Mouse (Mus musculus) midbrain, embryonic 16.5 days (tissue): ENCODE data around the gene Acsl1. TPM values are rescaled to one million over a fixed set of nuclear protein-coding genes. Genes with fewer than 3 reads are reported as not detected.

Experiments used
- ATAC-seq: fragments of 200-750 bp; cut with Nextera tagmentation; 2 replicates; pipeline ENCODE4 v1.8.0; 2017; ENCODE audit warnings: moderate TSS enrichment
- H3K27ac ChIP-seq: fragments of 300-500 bp; sonication (generic); 2 replicates; pipeline ENCODE4 v1.5.1; 2014; ENCODE audit warnings: mild to moderate bottlenecking, low read length, mixed read lengths
- H3K27me3 ChIP-seq: fragments of 300-500 bp; sonication (generic); 2 replicates; pipeline ENCODE4 v1.6.1; 2014; ENCODE audit warnings: low read depth, low read length, mixed read lengths; ENCODE audit not compliant: control insufficient read depth, insufficient read depth
- H3K36me3 ChIP-seq: fragments of 300-500 bp; sonication (generic); 2 replicates; pipeline ENCODE4 v1.6.1; 2014; ENCODE audit warnings: mild to moderate bottlenecking, low read length, moderate library complexity, mixed read lengths; ENCODE audit not compliant: control insufficient read depth, insufficient read depth
- H3K4me1 ChIP-seq: fragments of 300-500 bp; sonication (generic); 2 replicates; pipeline ENCODE4 v1.6.1; 2014; ENCODE audit warnings: mild to moderate bottlenecking, low read length, mixed read lengths; ENCODE audit not compliant: control insufficient read depth, insufficient read depth
- H3K4me2 ChIP-seq: fragments of 300-500 bp; sonication (generic); 2 replicates; pipeline ENCODE4 v1.6.1; 2014; ENCODE audit warnings: mild to moderate bottlenecking, low read length, mixed read lengths
- H3K4me3 ChIP-seq: fragments of 300-500 bp; sonication (generic); 2 replicates; pipeline ENCODE4 v1.5.1; 2014; ENCODE audit warnings: low read depth, mild to moderate bottlenecking, low read length, moderate library complexity, mixed read lengths
- H3K9ac ChIP-seq: fragments of 300-500 bp; sonication (generic); 2 replicates; pipeline ENCODE4 v1.6.1; 2014; ENCODE audit warnings: low read depth, low read length, mixed read lengths
- H3K9me3 ChIP-seq: fragments of 300-500 bp; sonication (generic); replicated peaks from 2 replicates; pipeline ENCODE4 v1.6.1; 2014; ENCODE audit warnings: mild to moderate bottlenecking, low read length, mixed read lengths; ENCODE audit not compliant: control insufficient read depth, poor library complexity, severe bottlenecking
- WGBS: fragments of 180-500 bp; shearing (Covaris S2); extraction: QIAGEN DNeasy Blood & Tissue Kit; methylation state at CpG from one replicate; pipeline ENCODE4 v1.1.7; 2014; 5-methylcytosine and 5-hydroxymethylcytosine counted together
- polyA plus RNA-seq: library from polyadenylated mRNA; unstranded; fragments of >200 nt; fragmentation: Nextera tagmentation; extraction: Ambion mirVana; gene quantifications from 2 replicates; pipeline ENCODE4 v1.2.1, GENCODE M21; 2015

The Acsl1 gene
- polyA plus RNA-seq, 1 experiment from 2014 or later, result 20.2 TPM

GRCm38 (mm10) chr8:46490821-46491220 is 20.0 kb downstream of the Acsl1 start:
- WGBS, result 85% methylated on average over 6 of the region's 6 CpGs
- H3K4me2 ChIP-seq, result no peak overlapping the region
- no peaks in the 10 kb centered on the region for H3K27me3 ChIP-seq
- H3K27ac ChIP-seq, result no peak overlapping the region
- ATAC-seq, result no peak
- no peaks in the 10 kb centered on the region for H3K36me3 ChIP-seq
- no peaks in the 10 kb centered on the region for H3K9me3 ChIP-seq
- H3K4me1 ChIP-seq, result 0 out of 2 replicates have a peak, but pooled peaks cover 2% of the 10 kb centered on the region
- no peak overlapping the region for H3K9ac ChIP-seq
- no peak overlapping the region for H3K4me3 ChIP-seq

DNA sequence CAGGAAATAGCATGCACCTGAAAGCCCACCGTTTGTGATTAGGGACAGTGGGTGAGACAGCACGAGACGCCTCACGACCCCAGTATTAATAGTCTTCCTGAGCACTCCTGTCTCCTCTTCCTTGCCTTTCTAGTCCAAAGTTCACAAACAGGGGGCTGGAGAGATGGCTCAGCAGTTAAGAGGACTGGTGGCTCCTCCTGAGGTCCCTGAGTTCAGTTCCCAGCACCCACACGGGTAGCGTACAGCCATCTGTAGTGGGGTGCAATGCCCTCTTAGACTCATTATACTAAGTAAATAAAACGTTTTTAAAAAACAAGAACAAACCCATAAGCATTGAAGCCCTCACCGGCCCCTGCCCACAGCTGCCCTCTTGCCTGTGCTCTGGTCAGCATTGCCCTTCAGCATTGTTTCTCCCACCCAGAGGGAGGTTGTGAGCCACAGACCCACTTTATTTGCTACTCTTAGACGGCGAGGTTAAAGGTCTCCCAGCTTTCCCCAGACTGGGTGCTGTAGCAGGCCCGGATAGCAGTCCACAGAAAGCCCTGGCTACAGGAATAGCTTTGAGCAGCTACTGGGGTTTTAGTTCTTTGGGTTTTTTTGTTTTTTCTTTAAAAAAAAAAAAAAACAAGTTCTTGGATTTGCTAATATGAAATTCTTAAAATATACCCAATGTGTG is 22.8 kb downstream of the Acsl1 start:
- Histone ChIP-seq H3K36me3 (no peaks in the 10 kb centered on the region), H3K4me3 (no peak overlapping the region), H3K4me1 (no peaks in the 10 kb centered on the region), H3K27ac (no peak overlapping the region), H3K9me3 (no peaks in the 10 kb centered on the region), H3K4me2 (no peak overlapping the region), H3K27me3 (no peaks in the 10 kb centered on the region), H3K9ac (no peak overlapping the region)
- WGBS, result 86% methylated on average over 11 of the region's 11 CpGs
- ATAC-seq, result no peak

- no peak overlapping the region for H3K4me3 ChIP-seq
- no peak overlapping the region for H3K4me2 ChIP-seq
- no peaks in the 10 kb centered on the region for H3K9me3 ChIP-seq
- no peak overlapping the region for H3K27ac ChIP-seq
- no peaks in the 10 kb centered on the region for H3K36me3 ChIP-seq
- no peak for ATAC-seq
- peaks cover 3% of the 10 kb centered on the region; the same call in 1 of the 2 replicates for H3K4me1 ChIP-seq
- WGBS, result 88% methylated on average over 6 of the region's 6 CpGs
- no peaks in the 10 kb centered on the region for H3K27me3 ChIP-seq
- H3K9ac ChIP-seq, result no peak overlapping the region
These were observed 26.0 kb downstream of the Acsl1 start for GRCm38 (mm10) chr8:46496852-46497251.

- Histone ChIP-seq H3K4me3 (no peak overlapping the region), H3K27ac (no peak overlapping the region), H3K9me3 (no peaks in the 10 kb centered on the region), H3K9ac (no peak overlapping the region), H3K4me1 (peaks cover 3% of the 10 kb centered on the region; the same call in 1 of the 2 replicates), H3K27me3 (no peaks in the 10 kb centered on the region), H3K36me3 (no peaks in the 10 kb centered on the region), H3K4me2 (no peak overlapping the region)
- no peak for ATAC-seq
- 87% methylated on average over 15 of the region's 15 CpGs for WGBS
These were observed 26.6 kb downstream of the Acsl1 start for GRCm38 (mm10) chr8:46497314-46498011.

DNA sequence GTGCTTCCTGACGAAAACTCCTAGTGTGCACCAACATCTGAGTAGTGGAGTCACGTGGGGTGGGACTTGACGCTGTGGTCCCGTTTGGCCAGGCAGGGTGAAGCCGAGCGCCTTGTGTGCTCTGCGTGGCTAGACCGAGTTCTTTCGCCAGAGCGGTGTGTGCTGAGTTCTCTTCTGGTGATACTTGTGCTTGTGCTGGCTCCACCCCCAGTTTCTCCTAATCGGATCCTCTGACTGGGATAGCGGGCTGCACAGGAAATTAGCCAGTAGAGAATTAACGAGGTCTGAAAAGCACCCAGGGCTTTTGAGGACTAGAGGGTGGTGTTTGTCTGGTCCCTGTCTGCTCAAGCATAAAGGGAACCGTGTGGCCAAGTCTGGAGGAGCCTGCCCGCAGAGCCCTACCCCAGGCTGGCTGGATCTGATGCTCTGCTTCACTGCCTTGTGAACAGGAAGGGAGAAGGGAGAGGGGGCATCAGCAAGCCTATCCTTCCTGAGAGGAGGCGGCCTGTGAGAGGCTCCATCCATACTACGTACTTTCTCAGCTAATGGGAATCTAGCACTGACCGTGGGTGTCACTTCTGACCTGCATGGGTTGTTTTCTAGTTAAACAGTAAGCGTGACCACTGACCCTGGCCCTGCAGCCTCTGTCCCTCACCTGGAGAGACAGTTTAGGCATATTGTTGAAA is 28.7 kb downstream of the Acsl1 start:
- Histone ChIP-seq H3K4me2 (no peak overlapping the region; the same call in 1 of the 2 replicates), H3K27me3 (no peaks in the 10 kb centered on the region), H3K27ac (no peak overlapping the region), H3K36me3 (no peaks in the 10 kb centered on the region), H3K4me3 (no peak overlapping the region), H3K4me1 (peaks cover 3% of the 10 kb centered on the region; the same call in 1 of the 2 replicates), H3K9me3 (no peaks in the 10 kb centered on the region), H3K9ac (no peak overlapping the region)
- ATAC-seq, result no peak
- WGBS, result 24% methylated on average over 19 of the region's 19 CpGs

DNA sequence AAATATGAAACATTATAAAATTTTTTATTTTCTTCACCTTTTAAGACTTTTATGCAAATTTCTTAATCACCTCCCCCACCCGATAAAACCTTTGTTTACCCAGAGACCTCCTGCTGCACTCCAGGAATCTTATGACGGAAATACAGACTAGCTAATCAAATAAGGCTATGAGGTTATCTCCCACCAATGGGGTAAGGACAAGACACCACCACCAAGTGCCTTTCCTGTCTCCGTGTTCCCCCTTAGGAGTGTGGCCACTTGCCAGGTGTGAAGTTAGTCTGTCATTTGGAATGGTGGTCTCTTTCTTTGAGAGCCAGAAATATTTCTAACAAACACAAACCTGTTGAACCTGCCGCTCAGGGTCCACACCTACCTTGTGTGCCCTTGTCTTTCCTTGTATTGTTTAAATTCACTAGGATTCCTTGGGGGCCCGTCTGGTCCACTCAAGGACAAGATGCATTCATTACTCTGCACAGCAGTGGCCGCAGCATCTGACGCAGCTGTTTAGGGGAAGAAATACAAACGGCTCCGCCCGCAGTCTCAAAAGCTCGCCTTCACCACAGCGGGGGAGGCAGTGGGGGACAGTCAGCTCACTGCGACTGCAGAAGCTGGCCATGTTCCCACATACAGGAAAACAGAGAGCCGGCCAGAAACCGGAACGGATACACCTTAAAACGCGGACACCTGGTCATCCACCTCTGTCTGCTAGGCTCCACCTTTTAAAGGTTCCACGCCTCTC is 31.7 kb downstream of the Acsl1 start:
- Histone ChIP-seq H3K9ac (peak overlapping the region; percentile 12; the same call in 1 of the 2 replicates), H3K27me3 (no peaks in the 10 kb centered on the region), H3K4me1 (peaks cover 3% of the 10 kb centered on the region; the same call in 1 of the 2 replicates), H3K4me3 (peak overlapping the region; percentile 37), H3K9me3 (no peaks in the 10 kb centered on the region), H3K4me2 (peak overlapping the region; percentile 55), H3K36me3 (0 out of 2 replicates have a peak, but pooled peaks cover 2% of the 10 kb centered on the region), H3K27ac (no peak overlapping the region)
- WGBS, result 16% methylated on average over 19 of the region's 19 CpGs
- peak; percentile 76 for ATAC-seq

- no peak overlapping the region for H3K27ac ChIP-seq
- no peak overlapping the region; the same call in 1 of the 2 replicates for H3K9ac ChIP-seq
- H3K4me2 ChIP-seq, result peak overlapping the region; percentile 55
- H3K9me3 ChIP-seq, result no peaks in the 10 kb centered on the region
- ATAC-seq, result peak; percentile 30; the same call in 1 of the 2 replicates
- H3K4me1 ChIP-seq, result peaks cover 3% of the 10 kb centered on the region; the same call in 1 of the 2 replicates
- WGBS, result 85% methylated on average over 11 of the region's 12 CpGs
- peaks cover 2% of the 10 kb centered on the region; the same call in 1 of the 2 replicates for H3K36me3 ChIP-seq
- H3K27me3 ChIP-seq, result no peaks in the 10 kb centered on the region
- peak overlapping the region; percentile 37 for H3K4me3 ChIP-seq
These were observed 32.3 kb downstream of the Acsl1 start for GRCm38 (mm10) chr8:46503072-46503695.

- WGBS, result 77% methylated on average over 3 of the region's 3 CpGs
- Histone ChIP-seq H3K36me3 (peaks cover 2% of the 10 kb centered on the region; the same call in 1 of the 2 replicates), H3K9me3 (no peaks in the 10 kb centered on the region), H3K4me1 (peaks cover 3% of the 10 kb centered on the region; the same call in 1 of the 2 replicates), H3K9ac (no peak overlapping the region), H3K4me3 (no peak overlapping the region), H3K27ac (no peak overlapping the region), H3K4me2 (no peak overlapping the region), H3K27me3 (no peaks in the 10 kb centered on the region)
- ATAC-seq, result no peak
These were observed 33.4 kb downstream of the Acsl1 start for GRCm38 (mm10) chr8:46504196-46504595.
